Mouse (Mus musculus): Measurements from ENCODE around the gene Aadacl3.

The Aadacl3 gene

DNA sequence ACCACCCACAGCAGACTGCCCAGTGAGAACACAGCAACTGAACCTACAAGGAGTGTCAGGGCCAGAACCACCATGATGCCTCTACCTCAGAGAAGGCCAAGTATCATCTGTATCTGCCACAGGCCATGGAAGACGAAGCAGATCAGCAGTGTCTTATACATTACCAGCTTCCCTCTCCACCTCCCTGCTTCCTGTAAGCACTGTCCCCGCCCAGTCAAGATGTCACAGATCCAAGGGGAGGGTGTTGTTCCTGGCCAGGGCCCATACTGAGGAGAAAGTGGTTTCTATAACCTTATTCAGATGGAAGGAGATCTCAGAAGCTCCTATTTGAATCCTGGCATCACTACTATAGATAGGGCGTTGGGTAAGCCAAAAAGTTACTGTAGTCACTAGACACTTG is at the start of gene Aadacl3:
TSS of gene Aadacl3 (minus strand) at position 101 of the 400 bp plus-strand sequence.
- DNase-seq (ENCODE audit: low read depth) = no peak

DNA sequence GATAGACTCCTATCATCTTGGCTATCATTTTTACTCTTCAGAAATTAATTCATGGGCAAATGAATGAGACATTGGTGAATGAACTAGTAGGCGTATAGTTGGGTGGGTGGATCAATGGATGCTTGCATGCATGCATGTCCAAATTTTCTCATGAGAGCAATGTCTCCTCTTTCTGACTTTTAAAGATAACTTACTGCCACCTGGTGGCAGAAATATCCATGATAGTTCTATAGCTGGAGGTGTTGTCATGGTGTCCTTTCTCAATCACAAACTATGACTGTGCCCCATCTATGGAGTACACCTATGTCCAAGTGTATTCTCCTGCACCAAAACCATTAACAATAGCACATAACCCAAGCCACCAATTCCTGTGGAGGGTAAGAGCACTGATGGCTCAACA is 43.0 kb upstream of the Aadacl3 start:
- no peak for DNase-seq (ENCODE audit: low read depth)

DNA sequence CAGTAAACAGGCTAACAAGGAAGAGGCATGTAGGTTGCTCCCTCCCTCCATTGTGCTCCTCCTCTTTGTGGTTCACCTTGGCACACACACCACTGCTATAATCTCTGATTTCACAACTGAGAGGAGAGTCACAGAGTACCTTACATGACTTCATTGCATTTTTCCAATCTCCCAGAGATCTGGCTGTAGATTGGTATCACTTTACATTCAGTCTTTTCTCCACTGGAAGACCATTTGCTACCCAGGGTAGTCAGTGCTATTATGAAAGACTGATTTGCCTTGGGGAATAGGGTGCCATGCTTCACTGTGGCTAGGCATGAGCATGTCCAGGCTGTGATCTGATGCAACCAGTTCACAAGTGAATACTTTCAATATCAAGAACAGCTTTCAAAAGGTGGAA is 29.8 kb upstream of the Aadacl3 start:
- DNase-seq (ENCODE audit: low read depth) = no peak

DNA sequence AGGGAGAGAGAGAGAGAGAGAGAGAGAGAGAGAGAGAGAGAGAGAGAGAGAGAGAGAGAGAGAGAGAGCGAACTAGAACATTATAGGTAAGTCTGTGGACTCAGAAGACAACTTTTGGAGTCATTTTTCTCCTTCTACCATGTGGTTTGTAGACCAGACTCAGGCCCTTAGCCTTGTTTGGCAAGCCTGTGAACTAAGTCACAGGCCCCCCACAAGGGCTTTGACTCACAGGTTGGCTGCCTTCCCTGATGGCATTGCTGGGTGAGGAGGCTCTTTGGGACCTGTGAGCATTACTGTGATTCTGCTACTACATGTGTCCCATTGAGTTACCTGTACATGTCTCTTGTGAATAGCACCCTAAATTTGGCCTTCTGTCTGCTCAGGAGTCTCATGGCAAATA is 4.5 kb upstream of the Aadacl3 start:
- no peak for DNase-seq (ENCODE audit: low read depth)

DNA sequence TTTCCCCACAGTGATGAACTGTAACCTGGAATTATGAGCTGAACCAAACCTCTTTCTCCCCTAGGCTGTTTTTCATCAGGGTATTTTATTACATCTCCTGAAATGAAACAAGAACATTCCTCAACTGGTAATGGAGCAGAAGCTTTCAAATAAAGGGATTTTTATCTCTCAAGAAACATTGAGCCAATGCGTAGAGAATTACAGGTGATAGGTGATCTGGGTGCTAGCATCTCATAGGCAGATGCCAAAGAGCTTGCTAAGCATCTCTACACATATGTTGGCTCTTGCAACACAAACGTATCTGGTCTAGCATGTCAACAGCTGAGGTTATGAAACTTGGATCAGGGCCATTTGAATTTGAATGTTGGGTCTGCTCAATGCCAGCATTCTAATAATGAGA is 1.6 kb upstream of the Aadacl3 start:
- DNase-seq (ENCODE audit: low read depth) = no peak

DNA sequence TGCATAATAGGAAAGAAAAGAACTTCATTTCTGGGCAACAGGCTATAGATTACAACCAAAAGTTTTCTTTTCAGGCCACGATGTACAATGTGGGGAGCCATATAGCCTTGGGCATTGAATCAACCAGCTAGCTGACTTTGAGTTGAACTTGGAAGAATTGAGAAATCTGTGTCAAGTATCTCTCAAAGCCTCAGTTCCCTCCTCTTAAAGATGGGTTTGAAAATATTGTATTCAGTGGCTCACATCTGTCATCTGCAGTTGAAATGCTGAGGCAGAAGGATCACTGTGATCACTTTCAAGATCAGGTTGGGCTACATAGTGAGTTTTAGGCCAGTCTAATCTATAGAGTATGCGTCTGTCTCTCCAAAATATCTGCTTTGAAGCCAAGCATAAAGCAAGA is 10.3 kb downstream of the Aadacl3 start, which contains the start of gene Gm9944:
TSS of gene Gm9944 (minus strand) at position 101 of the 400 bp plus-strand sequence.
- DNase-seq (ENCODE audit: low read depth) = no peak

DNA sequence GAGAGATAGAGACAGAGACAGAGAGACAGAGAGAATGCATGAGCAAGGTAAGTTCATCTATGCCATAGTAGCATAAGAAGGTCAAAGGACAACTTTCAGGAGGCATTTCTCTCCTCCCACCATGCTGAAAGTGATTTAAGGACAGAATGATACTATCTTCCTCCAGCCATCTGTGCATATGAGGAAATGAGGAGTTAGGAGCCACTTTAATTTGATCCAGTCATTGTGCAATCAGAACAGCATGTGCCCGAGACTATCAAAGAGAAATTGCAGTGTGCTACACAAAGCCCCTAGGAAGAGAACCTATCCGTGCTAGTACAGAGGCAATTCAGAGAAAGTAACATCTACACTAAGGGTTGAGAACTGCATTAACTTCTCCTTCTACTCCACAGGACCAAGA is 15.0 kb downstream of the Aadacl3 start:
- DNase-seq (ENCODE audit: low read depth) = no peak

DNA sequence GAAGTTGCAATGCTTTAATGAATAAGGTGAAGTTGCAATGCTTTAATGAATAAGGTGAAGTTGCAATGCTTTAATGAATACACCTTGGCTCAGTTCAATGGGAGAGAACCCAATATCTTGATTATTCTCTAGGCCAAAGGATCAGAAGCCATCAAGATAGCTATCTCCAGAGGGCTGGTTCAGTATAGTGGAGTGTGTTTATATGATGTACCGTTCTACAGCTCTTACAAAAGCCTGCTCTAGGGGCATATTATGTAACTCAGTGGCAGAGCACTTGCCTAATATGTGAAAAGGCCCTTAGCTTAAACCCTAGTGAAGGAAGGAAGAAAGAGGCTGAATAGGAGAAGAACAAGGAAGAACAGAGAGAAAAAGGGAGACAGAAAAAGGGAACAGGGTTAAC is 22.0 kb downstream of the Aadacl3 start:
- no peak for DNase-seq (ENCODE audit: low read depth)

DNA sequence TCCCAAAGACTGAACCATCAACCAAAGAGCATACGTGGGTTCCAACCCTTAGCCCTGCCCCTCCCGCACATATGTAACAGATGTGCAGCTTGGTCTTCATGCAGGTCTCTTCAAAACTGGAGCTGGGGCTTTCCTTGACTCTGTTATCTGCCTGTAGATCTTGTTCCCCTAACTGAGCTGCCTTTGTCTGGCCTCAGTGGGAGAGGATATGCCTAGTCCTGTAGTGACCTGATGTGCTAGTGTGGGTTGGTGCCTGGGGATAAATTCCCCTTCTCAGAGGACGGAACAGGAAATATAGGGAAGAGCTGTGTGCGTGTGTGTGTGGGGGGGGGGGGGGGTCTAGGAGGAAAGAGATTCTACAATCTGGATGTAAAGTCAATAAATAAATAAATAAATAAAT is 22.5 kb downstream of the Aadacl3 start:
- DNase-seq (ENCODE audit: low read depth) = no peak

DNA sequence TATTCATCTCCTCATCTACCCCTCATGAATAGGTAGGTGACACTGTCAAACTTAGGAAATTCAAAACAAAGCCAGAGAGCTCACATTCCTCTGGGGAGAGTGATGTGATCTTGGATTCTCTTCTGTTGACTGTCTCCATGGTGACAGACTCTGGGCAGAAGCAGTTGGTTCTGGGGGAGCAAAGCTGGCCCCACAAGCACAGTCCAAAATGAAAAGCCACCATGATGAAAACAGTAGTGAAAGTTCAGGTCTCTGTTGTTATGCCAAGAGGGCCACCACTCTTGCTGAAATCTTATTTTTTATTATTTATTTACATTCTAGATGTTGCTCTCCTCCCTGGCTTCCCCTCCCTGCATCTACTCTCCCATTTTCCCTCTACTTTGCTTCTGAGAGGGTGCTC is 24.9 kb downstream of the Aadacl3 start, which contains the start of gene 1700012P22Rik:
TSS of gene 1700012P22Rik (minus strand) at position 101 of the 400 bp plus-strand sequence.
- no peak for DNase-seq (ENCODE audit: low read depth)

DNA sequence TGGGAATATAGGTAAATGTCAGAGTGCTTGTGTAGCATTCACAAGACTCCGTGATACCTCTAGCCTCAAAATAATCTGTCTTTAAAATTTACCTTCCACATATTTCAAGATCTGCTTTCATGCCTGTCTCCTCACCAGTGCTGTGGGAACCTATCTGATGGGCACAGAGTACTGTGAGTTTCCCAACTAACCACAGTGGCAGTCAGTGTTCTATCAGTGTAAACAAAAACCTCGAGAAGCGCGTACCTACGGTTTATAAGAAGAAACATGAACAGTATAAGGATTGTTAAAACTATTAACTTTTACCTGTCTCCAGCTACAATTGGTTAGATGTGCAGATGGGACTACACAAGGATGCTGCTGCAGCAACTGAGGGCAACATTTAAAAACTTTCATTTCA is 30.3 kb downstream of the Aadacl3 start:
- no peak for DNase-seq (ENCODE audit: low read depth)

DNA sequence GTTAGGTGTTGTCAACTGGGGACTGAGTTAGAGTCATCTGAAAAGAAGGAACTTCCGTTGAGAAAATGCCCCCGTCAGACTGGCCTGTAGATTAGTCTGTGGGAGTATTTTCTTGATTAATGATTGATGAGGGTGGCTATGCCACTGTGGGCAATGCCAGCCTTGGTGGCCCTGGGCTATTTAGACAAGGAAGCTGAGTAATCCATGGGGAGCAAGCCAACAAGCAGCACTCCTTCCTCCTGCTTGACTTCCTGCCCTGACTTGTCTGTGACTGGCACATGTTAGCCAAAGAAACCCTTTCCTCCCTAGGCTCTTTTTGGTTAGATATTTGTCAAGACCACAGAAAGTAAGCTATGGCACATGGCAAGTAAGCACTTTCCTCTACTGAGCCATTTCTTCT is 32.8 kb downstream of the Aadacl3 start:
- no peak for DNase-seq (ENCODE audit: low read depth)

DNA sequence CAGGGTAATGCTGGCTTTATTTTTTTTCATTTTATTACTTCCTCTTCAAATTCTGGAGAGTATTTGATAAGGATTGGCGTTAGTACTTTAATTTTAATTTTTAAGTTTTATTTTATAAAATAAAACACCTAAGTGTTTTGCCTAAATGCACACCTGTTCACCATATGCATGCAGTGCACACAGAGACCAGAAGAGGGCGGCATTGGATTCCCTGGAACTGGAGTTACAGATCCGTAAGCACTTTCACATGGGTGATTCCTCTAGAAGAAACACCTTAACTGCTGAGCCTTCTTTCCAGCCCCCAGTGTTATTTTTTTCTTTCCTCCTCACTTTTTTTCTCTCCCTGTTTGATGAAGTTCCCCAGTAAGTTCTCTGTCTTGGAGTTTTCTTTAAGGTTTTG is 34.7 kb downstream of the Aadacl3 start:
- DNase-seq (ENCODE audit: low read depth) = no peak

DNA sequence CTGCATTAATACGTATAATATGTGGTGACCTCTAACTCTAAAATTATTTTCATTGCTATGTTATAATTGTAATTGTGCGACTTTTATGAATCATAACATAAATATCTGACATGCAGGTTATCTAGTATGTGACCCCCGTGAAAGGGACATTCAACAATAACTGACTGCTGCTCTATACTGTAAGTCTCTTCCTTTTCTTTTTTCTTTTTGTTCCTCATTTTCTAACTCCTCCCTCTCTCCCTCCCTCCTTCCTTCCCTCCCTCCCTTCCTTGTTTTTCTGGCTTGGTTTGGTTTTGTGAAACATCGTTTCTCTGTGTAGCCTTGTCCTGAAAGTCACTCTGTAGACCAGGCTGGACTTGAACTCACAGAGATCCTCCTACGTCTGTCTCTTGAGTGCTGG is 39.0 kb downstream of the Aadacl3 start:
- DNase-seq (ENCODE audit: low read depth) = no peak

DNA sequence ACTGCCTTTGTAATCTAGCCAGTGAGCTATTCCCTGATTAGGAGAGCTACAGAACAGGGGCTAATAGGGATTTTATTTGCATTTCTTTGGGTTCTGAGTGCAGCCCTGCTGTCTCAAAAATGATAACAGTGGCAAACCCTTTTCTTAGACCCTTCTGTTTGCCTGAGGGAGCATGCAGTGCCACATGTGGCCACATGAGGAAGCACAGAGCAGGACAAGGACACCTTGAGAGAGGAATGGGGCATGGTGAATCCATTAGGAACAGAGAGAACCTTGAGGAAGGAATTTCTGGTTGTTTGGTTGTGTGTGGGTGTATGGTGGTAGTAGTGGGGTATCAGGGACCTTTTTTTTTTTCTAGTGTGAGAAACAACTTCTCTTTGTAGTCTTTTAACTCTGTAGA is 42.9 kb downstream of the Aadacl3 start:
- DNase-seq (ENCODE audit: low read depth) = no peak

DNA sequence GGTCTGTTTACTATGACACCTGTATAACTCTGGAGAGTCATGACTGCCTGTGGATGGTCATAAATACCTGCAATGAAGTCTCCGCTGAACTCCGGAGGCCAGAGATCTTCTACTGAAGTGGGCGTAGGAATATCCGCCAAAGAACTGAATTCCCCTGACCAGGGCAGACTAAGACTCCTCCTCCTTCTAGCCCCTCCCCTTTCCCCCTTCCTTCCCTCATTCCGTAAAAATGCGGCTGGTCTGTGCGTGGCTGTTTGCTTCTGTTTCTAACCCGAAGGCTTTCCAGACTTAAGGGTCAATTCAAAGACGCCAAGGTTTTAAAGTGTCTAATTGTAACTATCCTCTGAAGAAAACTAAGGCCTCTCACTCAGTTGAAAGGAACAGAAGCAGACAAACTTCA is 55.3 kb downstream of the Aadacl3 start, which contains the start of gene Pramef12:
TSS of gene Pramef12 (minus strand) at position 175 of the 400 bp plus-strand sequence.
- no peak for DNase-seq (ENCODE audit: low read depth)

DNA sequence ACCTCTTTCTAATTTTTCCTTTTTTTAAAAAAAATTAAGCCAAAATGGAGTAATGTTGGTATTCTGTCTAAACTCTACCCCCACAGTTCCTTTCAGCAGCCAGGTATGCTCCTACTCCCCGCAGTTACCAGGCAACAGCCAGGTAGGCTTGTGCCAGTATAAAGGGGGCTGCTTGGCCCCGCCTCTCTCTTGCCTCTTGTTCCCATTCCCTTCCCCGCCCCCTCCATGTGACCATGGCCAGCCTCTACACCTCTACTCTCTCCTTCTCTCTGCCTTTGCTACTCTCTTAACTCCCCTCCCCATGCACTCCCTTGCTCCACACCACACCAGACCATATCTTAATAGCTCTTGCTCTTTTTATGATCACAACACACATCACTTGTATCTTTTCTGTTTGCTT is 57.3 kb downstream of the Aadacl3 start:
- DNase-seq (ENCODE audit: low read depth) = no peak

DNA sequence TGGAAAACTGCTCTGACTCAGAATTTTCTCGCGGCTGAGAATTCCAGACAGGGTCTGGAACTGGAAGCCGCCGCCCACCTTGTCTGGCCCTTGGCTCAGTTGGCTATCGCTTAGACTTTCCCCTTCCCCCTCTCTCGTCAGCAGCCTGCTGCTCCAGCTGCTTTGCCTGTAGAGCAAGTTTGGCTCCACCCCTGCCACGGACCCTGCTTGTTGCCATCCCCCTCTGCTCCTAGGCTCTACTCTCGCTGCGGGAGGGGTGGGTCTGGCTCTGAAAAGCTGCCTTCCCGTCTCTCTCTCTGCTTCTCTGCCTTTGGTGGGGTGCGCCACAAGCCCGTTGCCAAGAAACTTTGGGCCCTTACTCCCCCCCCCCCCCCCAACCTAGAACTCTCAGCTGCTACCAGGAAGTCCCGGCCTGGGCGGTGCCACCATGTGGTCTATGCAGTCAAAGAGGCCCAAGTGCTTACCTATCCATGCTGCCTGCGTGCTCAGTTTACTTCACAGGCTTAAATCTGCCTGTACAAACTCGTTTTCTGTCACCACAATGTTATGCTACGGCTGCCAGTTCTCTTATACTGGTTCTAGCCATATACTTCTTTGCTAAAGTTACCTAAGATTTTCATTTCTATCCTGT is 59.0 kb downstream of the Aadacl3 start:
- DNase-seq (ENCODE audit: low read depth) = no peak

Data from fibroblast of lung, adult 2 months (primary cell).